Mouse (Mus musculus) fat pad, adult 2 months (tissue): Measurements from ENCODE around the gene Zfp426.

Experiments used
- DNase-seq: peaks from one replicate; pipeline ENCODE4 v3.0.0-alpha.2; 2011; ENCODE audit warnings: low read depth, low spot score; ENCODE audit errors: extremely low read depth

The Zfp426 gene

DNA sequence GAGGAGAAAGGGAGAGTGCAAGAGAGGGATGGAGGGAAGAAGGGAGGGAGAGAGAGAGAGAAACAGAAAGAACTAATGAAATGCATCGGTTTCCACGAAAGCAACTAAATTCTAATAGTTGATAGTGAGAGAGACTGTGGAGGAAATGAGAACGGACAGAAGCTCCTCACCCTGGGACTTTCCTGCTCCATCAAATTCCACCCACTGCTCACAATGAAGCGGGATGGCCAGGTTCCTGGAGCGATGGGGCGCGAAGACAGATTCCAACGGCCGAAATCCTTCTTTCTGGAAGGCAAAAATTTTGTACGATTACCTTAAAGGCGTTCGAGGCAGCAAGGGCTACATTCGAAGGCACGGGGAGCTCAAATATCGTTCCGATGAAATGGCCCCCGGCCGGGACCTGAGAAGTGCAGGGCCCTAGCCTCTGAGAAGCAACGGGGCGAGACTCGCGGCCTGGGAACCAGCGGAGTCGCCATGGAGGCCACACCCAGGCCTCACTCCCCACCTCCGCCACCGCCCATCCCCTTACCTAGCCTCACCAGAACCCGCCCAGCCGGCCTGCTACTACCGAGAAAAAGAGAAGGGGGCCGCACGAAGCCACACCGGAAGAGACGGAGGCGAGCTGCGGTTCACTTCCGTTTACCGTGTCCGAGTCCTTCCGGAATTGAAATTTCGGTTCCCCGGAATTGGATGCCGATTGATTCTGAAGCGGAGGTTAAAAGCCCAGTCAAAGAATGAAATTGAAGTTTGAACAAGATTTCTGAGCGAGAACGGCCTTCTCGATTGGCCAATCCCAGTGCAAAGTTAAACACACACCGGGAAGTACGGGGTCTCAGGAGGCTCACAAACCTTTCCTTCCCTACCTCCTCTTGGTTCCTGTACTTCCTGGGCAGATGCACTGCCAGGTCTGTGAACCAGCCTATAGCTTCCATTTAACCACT, 32.9 kb downstream of the Zfp426 start, which contains the start of gene Zfp26:
Gene Zfp26 (minus strand): TSS at position 786 of the 941 bp plus-strand sequence.
- DNase-seq = peak; percentile 18

DNA sequence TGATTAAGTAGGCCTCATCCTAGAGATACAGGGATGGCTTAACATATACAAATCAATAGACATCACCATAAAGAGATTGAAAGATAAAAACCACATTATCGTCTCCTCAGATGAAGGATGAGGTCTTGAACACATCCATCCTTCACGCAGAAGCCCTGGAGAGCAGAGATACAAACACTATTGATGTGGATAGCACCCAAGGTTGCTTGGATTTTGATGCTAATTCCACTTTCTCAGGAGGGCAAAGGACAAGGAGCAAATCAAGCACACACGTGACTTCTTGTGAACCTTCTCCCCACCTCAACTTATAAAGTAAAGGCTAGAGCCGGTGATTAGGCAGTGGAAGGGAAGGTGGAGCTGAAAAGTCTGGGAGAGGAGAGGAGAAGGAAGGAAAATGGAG, 38.9 kb downstream of the Zfp426 start:
- DNase-seq = no peak

DNA sequence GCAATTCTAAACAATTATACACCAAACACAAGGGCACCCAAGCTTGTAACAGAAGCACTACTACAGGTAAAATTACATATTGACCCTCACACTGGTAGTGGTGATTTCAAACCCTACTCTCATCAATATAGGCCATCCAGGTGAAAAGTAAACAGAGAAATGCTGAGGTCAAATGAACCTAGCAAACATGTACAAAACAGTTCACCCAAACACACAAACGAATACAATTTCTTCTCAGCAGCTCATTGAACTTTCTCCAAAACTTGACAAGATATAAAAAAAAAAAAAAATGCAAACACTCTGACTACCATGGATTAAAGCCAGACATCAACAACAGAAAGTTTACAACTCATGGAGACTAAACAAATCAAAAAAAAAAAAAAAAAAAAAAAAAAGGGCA, 41.1 kb downstream of the Zfp426 start:
- no peak for DNase-seq

DNA sequence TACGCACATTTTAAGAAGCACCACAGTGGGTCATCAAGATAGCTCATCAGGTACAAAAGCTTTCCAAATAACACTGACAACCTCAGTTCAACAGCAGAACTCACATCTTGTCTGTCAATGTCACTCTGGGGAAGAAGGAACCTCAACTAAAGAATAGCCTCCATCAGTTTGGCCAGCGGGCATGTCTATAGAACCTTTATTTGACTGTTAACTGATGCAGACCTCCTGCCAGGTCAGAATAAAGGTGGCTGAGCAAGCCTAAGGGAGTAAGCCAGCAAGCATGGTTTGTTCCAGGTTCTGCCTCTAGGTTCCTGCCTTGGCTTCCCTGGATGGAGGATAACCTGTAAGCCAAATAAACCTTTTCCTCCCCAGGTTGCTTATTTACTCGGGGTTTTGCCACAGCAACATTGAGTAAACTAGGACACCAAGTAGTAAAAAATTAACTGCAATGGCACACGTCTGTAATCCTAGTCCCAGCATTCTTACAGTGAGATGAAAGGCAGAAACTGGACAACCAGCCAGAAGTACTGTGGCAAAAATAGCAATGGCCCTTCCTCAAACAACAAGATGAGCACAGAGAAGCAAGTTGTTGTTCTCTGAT, 49.3 kb downstream of the Zfp426 start:
- no peak for DNase-seq

DNA sequence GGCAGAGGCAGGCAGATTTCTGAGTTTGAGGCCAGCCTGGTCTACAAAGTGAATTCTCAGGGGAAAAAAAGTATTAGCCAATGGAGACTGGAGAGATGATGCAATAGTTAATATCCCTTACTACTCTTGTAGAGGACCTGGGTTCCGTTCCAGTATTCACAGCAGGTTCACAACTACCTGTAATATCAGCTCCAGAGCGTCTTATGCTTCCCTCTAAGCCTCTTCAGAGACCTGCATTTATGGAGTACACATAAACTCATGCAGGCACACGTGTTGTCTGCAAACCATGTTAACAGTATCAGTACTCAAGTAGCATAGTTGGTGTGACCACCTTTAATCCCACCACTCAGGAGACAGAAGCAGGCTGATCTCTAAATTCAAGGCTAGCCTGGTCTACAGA, 62.5 kb downstream of the Zfp426 start:
- no peak for DNase-seq
